Mouse (Mus musculus) embryonic facial prominence, embryonic 12.5 days (tissue): ENCODE data around the gene Arhgef12. TPM values are rescaled to one million over a fixed set of nuclear protein-coding genes. Genes with fewer than 3 reads are reported as not detected.

Experiments used
- ATAC-seq: fragments of 200-750 bp; cut with Nextera tagmentation; 2 replicates; pipeline ENCODE4 v1.8.0; 2017; ENCODE audit not compliant: insufficient number of reproducible peaks, insufficient read depth, low FRiP score, low TSS enrichment
- H3K27ac ChIP-seq: fragments of 300-500 bp; sonication (generic); 2 replicates; pipeline ENCODE4 v1.5.1; 2016; ENCODE audit warnings: mild to moderate bottlenecking
- H3K27me3 ChIP-seq: fragments of 300-500 bp; sonication (generic); 2 replicates; pipeline ENCODE4 v1.6.1; 2016; ENCODE audit warnings: mild to moderate bottlenecking, moderate library complexity
- H3K36me3 ChIP-seq: fragments of 300-500 bp; sonication (generic); 2 replicates; pipeline ENCODE4 v1.6.1; 2016; ENCODE audit warnings: mild to moderate bottlenecking
- H3K4me1 ChIP-seq: fragments of 300-500 bp; sonication (generic); 2 replicates; pipeline ENCODE4 v1.6.1; 2016
- H3K4me2 ChIP-seq: fragments of 300-500 bp; sonication (generic); replicated peaks from 2 replicates; pipeline ENCODE4 v1.6.1; 2016; ENCODE audit warnings: mild to moderate bottlenecking, moderate library complexity
- H3K4me3 ChIP-seq: fragments of 300-500 bp; sonication (generic); 2 replicates; pipeline ENCODE4 v1.5.1; 2016; ENCODE audit warnings: mild to moderate bottlenecking
- H3K9ac ChIP-seq: fragments of 300-500 bp; sonication (generic); 2 replicates; pipeline ENCODE4 v1.6.1; 2016; ENCODE audit warnings: mild to moderate bottlenecking, moderate library complexity
- H3K9me3 ChIP-seq: fragments of 300-500 bp; sonication (generic); 2 replicates; pipeline ENCODE4 v1.6.1; 2016; ENCODE audit warnings: mild to moderate bottlenecking, moderate library complexity
- WGBS: fragments of 180-500 bp; shearing (Covaris S2); methylation state at CpG from one replicate; pipeline ENCODE4 v1.1.7; 2016; 5-methylcytosine and 5-hydroxymethylcytosine counted together
- polyA plus RNA-seq: library from polyadenylated mRNA; unstranded; fragments of >200 nt; fragmentation: Nextera tagmentation; extraction: Ambion mirVana; gene quantifications from 2 replicates; pipeline ENCODE4 v1.2.1, GENCODE M21; 2016

Gene Arhgef12
- polyA plus RNA-seq, 1 experiment from 2014 or later, result 17.0 TPM

GRCm38 (mm10) chr9:43097801-43098557, 9.1 kb downstream of the Arhgef12 start:
- no peak overlapping the region for H3K9ac ChIP-seq
- no peak overlapping the region for H3K4me2 ChIP-seq
- H3K9me3 ChIP-seq, result no peaks in the 10 kb centered on the region
- peaks cover 19% of the 10 kb centered on the region for H3K4me1 ChIP-seq
- H3K4me3 ChIP-seq, result no peak overlapping the region
- no peak overlapping the region for H3K27ac ChIP-seq
- no peak for ATAC-seq
- H3K27me3 ChIP-seq, result no peaks in the 10 kb centered on the region
- no peaks in the 10 kb centered on the region for H3K36me3 ChIP-seq
- WGBS, result 85% methylated on average over 3 of the region's 3 CpGs

- Histone ChIP-seq H3K36me3 (no peaks in the 10 kb centered on the region), H3K27me3 (no peaks in the 10 kb centered on the region), H3K4me1 (peaks cover 12% of the 10 kb centered on the region), H3K27ac (no peak overlapping the region), H3K4me3 (no peak overlapping the region), H3K9me3 (no peaks in the 10 kb centered on the region), H3K4me2 (no peak overlapping the region), H3K9ac (no peak overlapping the region)
- no peak for ATAC-seq
These were observed 10.7 kb downstream of the Arhgef12 start for GRCm38 (mm10) chr9:43096337-43096736.

GRCm38 (mm10) chr9:43094828-43095227, 12.2 kb downstream of the Arhgef12 start:
- no peak overlapping the region for H3K27ac ChIP-seq
- ATAC-seq, result no peak
- H3K9me3 ChIP-seq, result no peaks in the 10 kb centered on the region
- H3K4me2 ChIP-seq, result no peak overlapping the region
- 93% methylated on average over 4 of the region's 4 CpGs for WGBS
- no peaks in the 10 kb centered on the region for H3K36me3 ChIP-seq
- H3K9ac ChIP-seq, result no peak overlapping the region
- no peaks in the 10 kb centered on the region for H3K27me3 ChIP-seq
- H3K4me1 ChIP-seq, result peaks cover 12% of the 10 kb centered on the region
- H3K4me3 ChIP-seq, result no peak overlapping the region

GRCm38 (mm10) chr9:43093803-43094202, 13.2 kb downstream of the Arhgef12 start:
- Histone ChIP-seq H3K4me2 (no peak overlapping the region), H3K36me3 (no peaks in the 10 kb centered on the region), H3K9ac (no peak overlapping the region), H3K4me1 (peaks cover 12% of the 10 kb centered on the region), H3K9me3 (no peaks in the 10 kb centered on the region), H3K27ac (no peak overlapping the region), H3K4me3 (no peak overlapping the region), H3K27me3 (no peaks in the 10 kb centered on the region)
- no peak for ATAC-seq
- WGBS, result 71% methylated on average over 3 of the region's 3 CpGs

- 95% methylated on average over 1 of the region's 1 CpGs for WGBS
- Histone ChIP-seq H3K9me3 (no peaks in the 10 kb centered on the region), H3K27me3 (no peaks in the 10 kb centered on the region), H3K4me2 (no peak overlapping the region), H3K4me3 (no peak overlapping the region), H3K4me1 (peaks cover 6% of the 10 kb centered on the region), H3K36me3 (no peaks in the 10 kb centered on the region), H3K9ac (no peak overlapping the region), H3K27ac (no peak overlapping the region)
- no peak for ATAC-seq
These were observed 21.3 kb downstream of the Arhgef12 start for GRCm38 (mm10) chr9:43085686-43086285.

GRCm38 (mm10) chr9:43084496-43085362, 22.3 kb downstream of the Arhgef12 start:
- H3K4me3 ChIP-seq, result no peak overlapping the region
- no peaks in the 10 kb centered on the region for H3K27me3 ChIP-seq
- no peaks in the 10 kb centered on the region for H3K36me3 ChIP-seq
- no peak overlapping the region for H3K27ac ChIP-seq
- WGBS, result 83% methylated on average over 7 of the region's 7 CpGs
- no peak overlapping the region for H3K4me2 ChIP-seq
- H3K4me1 ChIP-seq, result peaks cover 11% of the 10 kb centered on the region
- no peaks in the 10 kb centered on the region for H3K9me3 ChIP-seq
- ATAC-seq, result no peak
- H3K9ac ChIP-seq, result no peak overlapping the region

- H3K9ac ChIP-seq, result no peak overlapping the region
- H3K27me3 ChIP-seq, result no peaks in the 10 kb centered on the region
- ATAC-seq, result no peak
- 46% methylated on average over 7 of the region's 7 CpGs for WGBS
- H3K9me3 ChIP-seq, result no peaks in the 10 kb centered on the region
- no peak overlapping the region for H3K27ac ChIP-seq
- H3K4me1 ChIP-seq, result peaks cover 11% of the 10 kb centered on the region
- H3K4me2 ChIP-seq, result no peak overlapping the region
- no peak overlapping the region for H3K4me3 ChIP-seq
- no peaks in the 10 kb centered on the region for H3K36me3 ChIP-seq
These were observed 23.5 kb downstream of the Arhgef12 start for GRCm38 (mm10) chr9:43083441-43084055.

GRCm38 (mm10) chr9:43078711-43079110, 28.3 kb downstream of the Arhgef12 start:
- ATAC-seq, result no peak
- no peak overlapping the region for H3K4me3 ChIP-seq
- H3K36me3 ChIP-seq, result no peaks in the 10 kb centered on the region
- H3K4me1 ChIP-seq, result peaks cover 11% of the 10 kb centered on the region
- H3K27ac ChIP-seq, result no peak overlapping the region
- H3K4me2 ChIP-seq, result no peak overlapping the region
- 95% methylated on average over 3 of the region's 3 CpGs for WGBS
- H3K27me3 ChIP-seq, result no peaks in the 10 kb centered on the region
- no peaks in the 10 kb centered on the region for H3K9me3 ChIP-seq
- H3K9ac ChIP-seq, result no peak overlapping the region

- Histone ChIP-seq H3K4me2 (no peak overlapping the region), H3K9ac (no peak overlapping the region), H3K27ac (no peak overlapping the region), H3K4me1 (peaks cover 22% of the 10 kb centered on the region), H3K36me3 (no peaks in the 10 kb centered on the region), H3K27me3 (no peaks in the 10 kb centered on the region), H3K4me3 (no peak overlapping the region), H3K9me3 (no peaks in the 10 kb centered on the region)
- WGBS, result 74% methylated on average over 7 of the region's 7 CpGs
- ATAC-seq, result no peak
These were observed 30.9 kb downstream of the Arhgef12 start for GRCm38 (mm10) chr9:43076163-43076562.

- Histone ChIP-seq H3K4me1 (peaks cover 25% of the 10 kb centered on the region), H3K4me3 (no peak overlapping the region), H3K27me3 (no peaks in the 10 kb centered on the region)
These were observed 32.4 kb downstream of the Arhgef12 start for GRCm38 (mm10) chr9:43074611-43075010.

GRCm38 (mm10) chr9:43071741-43072140, 35.3 kb downstream of the Arhgef12 start:
- 0 out of 2 replicates have a peak overlapping the region, but pooled peaks have one; percentile 30 for H3K27ac ChIP-seq
- H3K4me1 ChIP-seq, result peaks cover 27% of the 10 kb centered on the region
- ATAC-seq, result no peak
- 32% methylated on average over 2 of the region's 2 CpGs for WGBS
- H3K36me3 ChIP-seq, result no peaks in the 10 kb centered on the region
- H3K4me3 ChIP-seq, result no peak overlapping the region
- H3K4me2 ChIP-seq, result no peak overlapping the region
- no peaks in the 10 kb centered on the region for H3K9me3 ChIP-seq
- H3K27me3 ChIP-seq, result no peaks in the 10 kb centered on the region
- H3K9ac ChIP-seq, result no peak overlapping the region

More at GRCm38 (mm10) chr9:43074611-43075010, 32.4 kb downstream of the Arhgef12 start:
- no peaks in the 10 kb centered on the region for H3K36me3 ChIP-seq
- WGBS, result 94% methylated on average over 1 of the region's 1 CpGs
- no peak overlapping the region for H3K9ac ChIP-seq
- no peak for ATAC-seq
- no peak overlapping the region for H3K27ac ChIP-seq
- no peaks in the 10 kb centered on the region for H3K9me3 ChIP-seq
- H3K4me2 ChIP-seq, result no peak overlapping the region
